Mouse (Mus musculus): ENCODE data around the gene Tmem94.

Tmem94 gene

DNA sequence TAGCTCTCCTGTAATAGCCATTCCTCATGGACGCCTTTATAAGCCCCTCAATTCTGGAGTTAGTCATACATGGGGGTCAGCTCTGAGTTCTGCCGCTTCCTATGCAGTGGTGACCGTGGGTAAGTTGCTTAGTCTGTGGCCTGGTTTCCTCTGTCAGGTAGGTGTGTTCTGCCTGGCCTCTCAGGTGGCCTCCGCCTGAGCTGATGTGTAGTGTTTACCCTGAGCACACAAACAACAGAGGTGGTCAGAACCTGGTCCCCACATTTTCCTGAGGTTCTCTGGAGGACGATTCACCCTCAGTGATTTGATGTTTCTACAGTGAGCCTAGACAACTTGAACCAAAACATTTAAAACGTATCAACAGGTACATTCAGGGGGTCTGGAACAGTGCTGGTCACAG is 66.8 kb downstream of the Tmem94 start:
- DNase-seq (ENCODE audit: low read depth, low spot score) = no peak

DNA sequence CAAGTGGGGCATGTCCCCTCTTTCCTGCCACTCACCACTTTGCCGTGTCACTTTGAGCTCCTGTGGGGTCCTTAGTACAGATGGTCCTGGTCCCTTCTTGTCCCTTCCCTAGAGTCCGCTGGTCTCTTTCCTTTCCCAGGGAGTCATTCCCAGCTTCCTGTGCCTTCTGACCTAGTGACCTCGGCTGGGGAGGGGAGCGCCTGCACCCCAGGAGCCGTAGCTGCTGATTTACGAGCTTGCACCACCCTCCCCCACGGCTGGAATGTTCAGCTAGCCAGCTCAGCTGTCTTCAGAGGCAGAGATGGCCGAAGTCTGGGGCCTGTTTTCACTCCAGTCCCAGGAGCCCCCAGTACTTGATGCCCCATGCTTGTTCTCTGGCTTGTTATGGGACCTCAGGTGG is 67.3 kb downstream of the Tmem94 start:
- DNase-seq (ENCODE audit: low read depth, low spot score) = peak; percentile 64

DNA sequence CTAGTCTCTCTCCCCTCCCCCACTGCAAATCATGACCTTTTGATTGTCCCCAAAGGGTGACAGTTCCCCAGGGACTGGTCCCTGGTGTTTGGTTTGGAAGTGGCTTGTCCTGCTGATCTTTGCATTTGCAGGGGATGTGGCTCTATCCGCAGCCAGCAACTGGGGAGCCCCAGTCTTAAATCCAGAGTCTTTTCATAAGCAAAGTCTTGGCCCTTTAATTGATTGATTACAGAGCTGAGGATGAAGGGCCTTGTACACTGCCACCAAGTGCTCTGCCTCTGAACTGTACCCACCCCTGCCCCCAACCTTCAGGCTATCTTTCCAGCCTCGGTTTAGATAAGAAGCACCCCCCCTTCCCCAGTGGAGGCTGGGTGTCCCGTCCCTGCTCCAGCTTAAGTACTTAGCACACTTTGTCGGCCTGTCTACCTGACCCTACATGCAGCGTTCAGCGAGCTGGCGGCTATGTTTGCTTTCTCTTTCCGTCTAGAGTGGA is 67.8 kb downstream of the Tmem94 start:
- DNase-seq (ENCODE audit: low read depth, low spot score) = no peak

DNA sequence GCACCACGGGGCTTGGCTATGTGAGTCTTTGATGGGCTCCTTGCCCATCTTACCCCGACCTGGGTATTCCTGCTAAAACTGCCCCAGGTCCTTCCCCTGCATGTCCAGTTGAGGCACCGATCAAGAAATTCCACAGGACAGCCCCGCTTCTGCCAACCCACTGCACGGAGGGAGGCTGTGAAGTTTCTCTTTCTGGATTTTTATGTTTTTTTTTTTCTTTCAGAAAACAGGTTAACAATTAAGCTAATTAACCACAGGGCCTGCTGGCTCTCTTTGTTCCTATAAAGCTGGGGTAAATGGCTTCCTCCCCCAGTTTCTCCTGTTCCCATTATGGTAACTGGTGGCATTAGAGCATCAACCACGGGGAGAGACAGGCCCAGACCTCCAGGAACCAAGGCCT is 68.8 kb downstream of the Tmem94 start:
- DNase-seq (ENCODE audit: low read depth, low spot score) = no peak

DNA sequence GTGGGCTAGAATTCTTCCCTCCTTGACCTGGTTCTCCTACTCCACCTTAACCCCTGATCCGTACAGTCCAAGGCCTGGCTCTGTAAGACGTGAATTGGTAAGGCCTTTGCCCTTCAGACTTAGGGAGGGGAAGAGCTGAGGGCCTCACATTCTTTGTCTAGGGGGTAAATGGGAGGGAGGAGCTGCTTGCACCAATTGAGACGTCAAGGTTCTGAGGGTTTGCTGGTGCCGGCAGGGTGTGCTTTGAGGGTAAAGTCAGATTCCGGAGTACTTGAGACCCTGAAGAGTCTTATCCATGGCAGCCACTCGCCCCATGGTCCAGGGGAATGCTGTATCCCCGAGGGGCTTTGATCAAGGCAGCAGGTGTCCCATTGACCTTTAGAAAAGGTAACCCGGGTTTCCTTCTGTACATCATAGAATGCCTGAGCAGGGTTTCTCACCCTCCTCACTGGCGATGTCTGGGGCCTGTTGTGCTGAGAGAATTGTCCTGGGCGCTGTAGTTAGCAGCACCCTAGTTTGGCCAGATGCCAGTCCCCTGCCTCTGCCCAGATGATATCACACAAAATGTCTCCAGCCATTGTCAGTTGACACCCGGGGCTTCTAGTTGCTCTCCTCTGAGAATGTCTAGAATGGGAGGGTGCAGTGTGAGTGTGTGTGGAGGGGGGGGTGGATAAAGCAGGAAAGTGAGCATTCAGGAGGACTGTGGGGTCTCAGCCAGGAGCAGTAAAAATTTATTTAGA is 71.6 kb downstream of the Tmem94 start:
- no peak for DNase-seq (ENCODE audit: low read depth, low spot score)

DNA sequence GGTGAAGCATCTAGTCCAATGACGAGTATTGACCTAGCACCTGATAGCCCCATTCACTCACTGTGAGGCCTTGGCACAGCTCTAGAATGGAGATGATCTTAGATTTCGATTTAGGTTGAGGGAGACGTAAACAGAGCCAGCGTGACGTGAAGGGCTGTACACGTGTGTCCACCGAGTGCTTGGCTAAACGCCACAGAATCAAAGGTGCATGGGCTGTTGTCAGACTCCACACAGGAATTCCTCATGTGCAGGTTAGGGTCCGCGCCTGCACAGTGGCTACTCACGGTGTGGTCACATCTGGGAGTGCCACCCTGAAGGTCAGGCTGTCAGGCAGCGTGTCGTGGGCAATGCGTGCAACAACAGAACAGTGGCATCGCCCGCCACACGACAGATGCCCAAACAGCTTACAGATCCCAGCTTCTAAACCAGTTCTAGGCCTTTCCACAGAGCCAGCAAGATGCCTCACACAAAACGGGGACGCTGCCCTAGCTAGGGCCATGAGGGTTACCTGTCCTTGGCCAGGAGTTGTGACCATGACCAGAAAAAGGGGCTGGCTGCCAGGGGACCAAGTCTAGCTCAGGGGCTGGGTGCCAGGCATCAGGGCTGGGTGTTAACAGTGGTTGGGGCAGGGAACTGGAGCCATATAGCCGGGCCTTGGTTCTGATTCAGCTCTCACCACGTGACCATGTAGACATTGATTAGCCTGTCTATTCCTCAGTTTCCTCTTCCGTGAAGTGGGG is 72.5 kb downstream of the Tmem94 start:
- no peak for DNase-seq (ENCODE audit: low read depth, low spot score)

DNA sequence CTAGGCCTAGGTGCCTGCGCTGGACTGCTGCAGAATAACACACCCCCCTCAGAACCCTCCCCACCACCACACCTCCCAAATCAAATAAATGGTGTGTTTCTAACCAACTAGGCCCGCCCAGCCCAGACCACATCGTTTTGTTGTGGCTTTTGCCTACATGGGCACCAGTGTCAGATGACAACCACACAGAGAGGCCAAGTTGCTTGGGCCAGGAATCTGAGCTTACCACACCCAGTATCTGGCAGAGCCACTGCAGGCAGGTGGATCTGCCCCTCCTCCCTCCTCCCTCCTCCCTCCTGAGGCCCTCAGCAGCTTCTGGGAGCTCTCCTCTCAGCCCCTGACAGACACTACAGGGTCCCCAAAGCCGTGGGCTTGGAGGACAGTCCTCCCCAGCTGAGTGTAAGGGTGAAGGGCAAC is 73.7 kb downstream of the Tmem94 start:
- DNase-seq (ENCODE audit: low read depth, low spot score) = no peak

DNA sequence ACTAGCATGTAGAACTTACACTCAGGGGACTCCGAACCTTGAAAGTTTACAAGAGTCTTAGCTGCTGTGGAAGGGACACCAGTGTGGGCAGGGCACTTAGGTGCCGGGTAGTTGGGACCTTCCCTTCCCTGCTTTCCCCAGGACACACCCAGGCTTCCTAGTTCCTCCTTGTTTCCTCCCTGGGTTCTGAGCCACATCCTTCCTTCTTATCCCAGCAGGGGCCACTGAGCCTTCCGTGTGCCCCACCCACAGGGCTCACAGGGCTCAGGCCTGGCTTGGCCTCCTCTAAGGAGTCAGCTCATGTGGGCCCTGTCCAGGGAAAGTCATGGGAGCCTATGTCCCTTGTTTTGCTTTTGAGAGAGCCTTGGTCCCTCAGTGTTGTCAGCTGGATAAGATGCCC is 74.5 kb downstream of the Tmem94 start:
- DNase-seq (ENCODE audit: low read depth, low spot score) = no peak

DNA sequence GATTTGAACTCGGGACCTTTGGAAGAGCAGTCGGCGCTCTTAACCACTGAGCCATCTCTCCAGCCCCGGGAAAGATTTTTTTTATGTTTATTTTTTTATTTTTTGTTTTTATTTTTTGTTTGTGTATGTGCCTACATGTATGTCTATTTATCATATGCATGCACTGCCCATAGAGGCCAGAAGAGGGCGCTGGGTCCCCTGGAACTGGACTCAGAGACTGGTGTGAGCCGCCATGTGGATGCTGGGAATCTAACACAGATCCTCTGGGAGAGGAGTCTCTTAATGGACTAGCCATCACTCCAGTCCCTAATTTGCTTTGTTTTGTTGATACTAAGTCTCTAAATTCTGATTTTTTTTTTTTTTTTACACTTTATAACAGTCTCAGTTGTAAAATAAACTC is 75.8 kb downstream of the Tmem94 start:
- DNase-seq (ENCODE audit: low read depth, low spot score) = no peak

DNA sequence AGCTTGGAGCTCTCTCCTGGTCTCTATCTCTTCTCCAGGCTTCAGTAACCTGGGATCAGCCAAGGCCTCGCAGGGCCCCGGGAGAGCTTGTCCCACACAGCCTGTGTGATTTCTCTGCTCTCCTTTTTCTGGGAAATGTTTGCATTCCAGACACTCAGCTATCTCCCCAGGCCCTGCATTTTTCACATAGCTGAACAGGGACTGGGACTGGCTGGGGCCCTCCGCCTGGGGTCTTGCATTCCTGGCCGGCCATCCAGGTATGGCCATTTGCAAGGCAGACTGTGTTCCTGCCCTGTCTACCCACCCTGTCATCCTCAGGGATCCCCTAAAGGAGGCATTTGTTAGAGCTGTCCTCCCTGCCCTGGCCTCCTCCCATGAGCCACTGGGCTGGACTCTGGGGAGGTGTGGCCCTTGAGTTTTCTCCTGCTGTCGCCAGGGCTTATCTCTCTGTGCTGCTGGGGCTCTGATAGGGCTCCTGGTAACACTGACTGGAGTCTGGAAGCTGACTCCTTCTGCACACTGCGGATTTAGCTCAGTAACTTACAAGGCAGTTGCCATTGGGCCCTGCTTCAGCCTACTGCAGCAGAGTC is 76.8 kb downstream of the Tmem94 start:
- DNase-seq (ENCODE audit: low read depth, low spot score) = no peak

DNA sequence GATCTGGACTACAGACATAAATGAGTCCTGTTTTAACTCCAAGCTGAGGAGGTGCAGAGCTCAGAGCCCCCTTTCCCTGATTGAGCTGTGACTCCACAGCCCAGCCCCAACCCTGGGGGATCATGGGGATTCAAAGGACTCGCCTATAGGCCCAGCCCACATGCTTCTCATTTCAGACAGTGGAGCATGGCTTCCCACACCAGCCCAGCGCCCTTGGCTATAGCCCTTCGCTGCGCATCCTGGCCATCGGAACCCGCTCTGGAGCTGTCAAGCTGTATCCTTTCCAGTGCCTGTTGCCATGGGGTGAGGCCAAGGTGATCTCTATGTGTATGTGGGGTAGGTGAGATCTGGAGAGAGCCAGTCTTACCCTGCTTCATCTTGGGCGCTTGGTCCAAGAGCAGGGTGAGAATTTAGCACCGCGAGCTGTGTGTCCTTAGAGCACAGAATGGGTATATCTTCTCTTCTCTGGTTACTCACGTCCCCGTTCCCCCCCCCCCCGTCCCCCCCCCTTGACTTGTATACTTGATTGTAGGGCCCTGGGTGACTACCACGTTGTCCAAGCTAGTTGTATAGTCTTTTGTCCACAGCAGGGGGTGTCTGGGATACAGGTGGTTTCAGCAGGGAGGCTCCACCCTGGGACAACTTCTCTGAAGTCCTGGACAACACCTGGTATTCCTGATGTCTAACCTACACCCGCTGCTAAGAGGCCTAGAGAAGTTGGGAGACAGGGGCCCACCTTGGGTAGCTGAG is 78.1 kb downstream of the Tmem94 start:
- no peak for DNase-seq (ENCODE audit: low read depth, low spot score)

DNA sequence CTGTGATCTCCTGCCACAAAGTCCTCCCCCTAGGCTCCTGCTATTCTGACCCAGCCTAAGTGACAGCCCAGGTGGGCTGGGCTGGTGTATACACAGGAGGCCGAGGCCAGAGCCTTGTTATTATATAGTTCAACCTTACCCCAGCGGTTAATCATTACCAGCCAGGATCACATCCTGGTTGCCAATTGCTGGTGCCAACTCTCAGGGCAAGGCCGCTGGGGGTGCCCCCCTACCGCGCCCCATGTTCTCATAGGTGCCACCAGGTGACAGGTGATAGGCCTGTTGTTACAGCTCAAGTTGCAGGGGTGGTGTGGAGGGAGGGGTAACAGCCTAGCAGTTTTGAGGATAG is 78.6 kb downstream of the Tmem94 start:
- no peak for DNase-seq (ENCODE audit: low read depth, low spot score)

DNA sequence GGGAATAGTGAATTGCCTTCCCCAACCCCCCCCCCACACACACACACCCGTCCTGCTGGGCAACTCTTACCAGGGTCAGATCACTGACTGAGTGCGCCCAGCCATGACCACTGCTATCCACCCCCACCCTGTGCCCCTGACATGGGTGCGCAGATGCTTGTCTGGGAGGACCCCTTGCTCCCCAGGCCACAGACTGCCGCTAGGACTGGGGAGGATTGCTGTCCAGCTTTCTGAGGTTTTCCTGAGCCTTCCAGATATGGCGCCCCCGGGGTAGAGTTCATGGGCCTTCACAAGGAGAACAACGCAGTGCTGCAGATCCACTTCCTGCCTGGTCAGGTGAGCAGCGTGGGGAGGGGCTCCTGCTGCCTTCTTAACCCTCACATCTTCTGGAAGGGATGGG is 79.0 kb downstream of the Tmem94 start:
- no peak for DNase-seq (ENCODE audit: low read depth, low spot score)

DNA sequence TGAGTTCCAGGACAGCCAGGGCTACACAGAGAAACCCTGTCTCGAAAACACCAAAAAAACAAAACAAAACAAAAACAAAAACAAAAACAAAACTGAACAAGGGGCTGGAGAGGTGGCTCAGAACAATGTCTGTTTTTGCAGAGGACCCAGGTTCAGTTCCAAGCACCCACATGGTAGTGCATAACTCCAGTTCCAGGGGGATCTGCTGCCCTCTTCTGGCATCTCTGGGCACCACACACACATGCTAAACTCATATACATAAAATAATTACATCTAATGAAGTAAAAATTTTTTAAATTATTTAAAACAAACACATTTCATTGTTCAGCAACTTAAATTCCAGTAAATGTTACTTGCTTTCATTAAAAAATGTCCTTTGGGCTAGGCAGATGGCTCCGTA is 80.6 kb downstream of the Tmem94 start:
- DNase-seq (ENCODE audit: low read depth, low spot score) = no peak
